Mouse (Mus musculus) MEL-GATA-1-ER (cell line): ENCODE data around the gene Lrrc25.

Source experiments
- DNase-seq: peaks from one replicate; pipeline ENCODE4 v3.0.0-alpha.2; 2012; ENCODE audit warnings: low read depth; ENCODE audit errors: extremely low read depth

Gene Lrrc25

GRCm38 (mm10) chr8:70599507-70600290 lies 16.3 kb upstream of the Lrrc25 start:
- DNase-seq = no peak

- DNase-seq = no peak
Measured at GRCm38 (mm10) chr8:70600473-70601270, 15.3 kb upstream of the Lrrc25 start.

GRCm38 (mm10) chr8:70601271-70601649 lies 14.7 kb upstream of the Lrrc25 start:
- no peak for DNase-seq

GRCm38 (mm10) chr8:70602139-70602811 lies 13.7 kb upstream of the Lrrc25 start:
- no peak for DNase-seq

- no peak for DNase-seq
Measured at GRCm38 (mm10) chr8:70604558-70604957, 11.4 kb upstream of the Lrrc25 start.

- no peak for DNase-seq
Measured at GRCm38 (mm10) chr8:70605871-70606779, 9.8 kb upstream of the Lrrc25 start.

GRCm38 (mm10) chr8:70606780-70607602 lies 9.0 kb upstream of the Lrrc25 start:
- no peak for DNase-seq

GRCm38 (mm10) chr8:70607603-70607897 lies 8.4 kb upstream of the Lrrc25 start:
- no peak for DNase-seq

GRCm38 (mm10) chr8:70607898-70608748 lies 7.8 kb upstream of the Lrrc25 start:
- DNase-seq = no peak

GRCm38 (mm10) chr8:70608749-70609367 lies 7.1 kb upstream of the Lrrc25 start, which contains the start of gene Ssbp4:
TSS of gene Ssbp4 (minus strand) at chr8:70608872.
- no peak for DNase-seq

- no peak for DNase-seq
Measured at GRCm38 (mm10) chr8:70609368-70609848, 6.5 kb upstream of the Lrrc25 start.

- peak; percentile 89 for DNase-seq
Measured at GRCm38 (mm10) chr8:70609849-70610795, 5.8 kb upstream of the Lrrc25 start.

- no peak for DNase-seq
Measured at GRCm38 (mm10) chr8:70610796-70611771, 4.9 kb upstream of the Lrrc25 start.

- DNase-seq = peak; percentile 80
Measured at GRCm38 (mm10) chr8:70611849-70612248, 4.1 kb upstream of the Lrrc25 start.

- no peak for DNase-seq
Measured at GRCm38 (mm10) chr8:70613763-70614162, 2.2 kb upstream of the Lrrc25 start.

- no peak for DNase-seq
Measured at GRCm38 (mm10) chr8:70614469-70614868, 1.5 kb upstream of the Lrrc25 start.
